Comparison of ENCODE assay signal across 8 mouse cellular contexts in the genomic region with DNA sequence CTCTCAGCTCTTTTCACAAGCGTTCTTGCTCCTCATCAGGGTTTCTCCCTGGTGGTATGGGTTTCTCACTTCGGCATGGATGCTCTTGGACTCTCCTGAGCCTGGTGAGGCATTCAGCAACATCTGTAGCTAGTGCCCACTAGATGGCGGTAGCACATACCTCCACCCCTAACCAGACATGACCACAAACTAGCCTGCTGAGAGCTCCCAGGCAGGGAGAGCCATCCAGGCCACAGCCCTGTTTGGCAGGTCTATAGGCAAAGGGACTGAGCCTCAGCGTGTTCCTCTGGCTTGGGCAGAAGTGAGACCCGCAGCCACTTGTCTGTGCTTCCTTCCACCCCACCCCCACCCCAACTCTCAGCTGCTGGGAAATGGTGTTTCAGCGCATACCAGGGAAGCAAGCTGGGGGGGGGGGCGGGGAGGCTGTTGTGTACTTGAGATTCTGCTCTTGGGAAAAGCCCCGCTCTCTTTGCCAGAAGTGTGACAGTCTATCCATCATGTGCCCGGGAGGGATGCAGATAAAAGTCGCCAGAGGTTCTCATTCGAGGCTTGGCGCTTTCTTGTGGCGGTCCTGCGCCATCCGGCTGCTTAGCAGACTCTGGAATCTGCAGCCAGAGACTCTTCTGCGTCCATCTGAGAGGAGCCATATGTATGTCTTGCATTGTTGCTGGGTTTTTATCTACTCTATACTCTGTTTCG.
DNase-seq lines count a peak whose midpoint lies in the region; ATAC-seq lines count a peak whose summit lies in the region.

No protein-coding gene starts in this region.

- H3K27ac ChIP-seq in embryonic facial prominence, embryonic 10.5 days (replicated peaks): peak overlapping the region; percentile 35; the same call in 1 of the 2 replicates
- H3K27ac ChIP-seq in intestine, embryonic 15.5 days: 0 out of 2 replicates have a peak overlapping the region, but pooled peaks have one; percentile 28

- H3K4me2 ChIP-seq in intestine, embryonic 15.5 days (replicated peaks): 0 out of 2 replicates have a peak overlapping the region, but pooled peaks have one; percentile 9

- ATAC-seq in intestine, embryonic 15.5 days: peak; percentile 92

- no peak overlapping the region for H3K9ac ChIP-seq in intestine, embryonic 15.5 days

- WGBS in embryonic facial prominence, embryonic 10.5 days: 55% methylated on average over 17 of the region's 17 CpGs
- WGBS in intestine, embryonic 15.5 days: 31% methylated on average over 17 of the region's 17 CpGs

- H3K4me1 ChIP-seq in embryonic facial prominence, embryonic 10.5 days: peaks cover 7% of the 10 kb centered on the region; the same call in 1 of the 2 replicates
- peaks cover 7% of the 10 kb centered on the region; the same call in 1 of the 2 replicates for H3K4me1 ChIP-seq in intestine, embryonic 15.5 days (replicated peaks)

- H3K27me3 ChIP-seq in embryonic facial prominence, embryonic 10.5 days (replicated peaks; ENCODE audit: low read depth, poor library complexity, severe bottlenecking): no peaks in the 10 kb centered on the region
- no peaks in the 10 kb centered on the region for H3K27me3 ChIP-seq in intestine, embryonic 15.5 days (replicated peaks)

- H3K9me3 ChIP-seq in embryonic facial prominence, embryonic 10.5 days: peaks cover 10% of the 10 kb centered on the region; the same call in 1 of the 2 replicates
- no peaks in the 10 kb centered on the region for H3K9me3 ChIP-seq in intestine, embryonic 15.5 days

- H3K4me3 ChIP-seq in embryonic facial prominence, embryonic 10.5 days: no peak overlapping the region
- H3K4me3 ChIP-seq in intestine, embryonic 15.5 days (replicated peaks): no peak overlapping the region

- DNase-seq in ovary, adult 18-20 months (ENCODE audit: low spot score): peak; percentile 57
- DNase-seq in ovary, postnatal 10 days (ENCODE audit: low spot score): no peak
- DNase-seq in embryonic facial prominence, embryonic 10.5 days (ENCODE audit: low spot score): peak; percentile 79
- peak; percentile 24 for DNase-seq in gonadal fat pad, adult 2 months (ENCODE audit: low read depth)
- DNase-seq in left cerebral cortex, postnatal 14 days (ENCODE audit: low spot score in 2 of 2): peak; percentile 75 to 77
- peak; percentile 89 for DNase-seq in mesoderm, embryonic 11.5 days (ENCODE audit: low read depth, low spot score)
- peak; percentile 78 for DNase-seq in skeletal muscle tissue, adult 2 months (ENCODE audit: low read depth, low spot score)

- H3K36me3 ChIP-seq in embryonic facial prominence, embryonic 10.5 days (replicated peaks): peaks cover 6% of the 10 kb centered on the region; the same call in 1 of the 2 replicates
- H3K36me3 ChIP-seq in intestine, embryonic 15.5 days: 0 out of 2 replicates have a peak, but pooled peaks cover 4% of the 10 kb centered on the region

- intact Hi-C loops in left cerebral cortex, postnatal 14 days (cut with DNase I): no loop called here
